Mouse (Mus musculus) forebrain, embryonic 11.5 days (tissue): ENCODE results near the gene Camk2b. TPM values are rescaled to one million over a fixed set of nuclear protein-coding genes. Genes with fewer than 3 reads are reported as not detected.

Source experiments
- ATAC-seq: fragments of 200-750 bp; cut with Nextera tagmentation; replicated peaks from 2 replicates; pipeline ENCODE4 v1.8.0; 2017; ENCODE audit warnings: moderate TSS enrichment; ENCODE audit not compliant: low FRiP score
- DNase-seq: peaks from one replicate; pipeline ENCODE4 v3.0.0-alpha.2; 2017; ENCODE audit warnings: low spot score
- H3K27ac ChIP-seq: fragments of 300-500 bp; sonication (generic); 2 replicates; pipeline ENCODE4 v1.5.1; 2014; ENCODE audit warnings: low read depth, low read length
- H3K27me3 ChIP-seq: fragments of 300-500 bp; sonication (generic); 2 replicates; pipeline ENCODE4 v1.6.1; 2014; ENCODE audit warnings: mild to moderate bottlenecking, low read length, mixed read lengths; ENCODE audit not compliant: control insufficient read depth, insufficient read depth
- H3K36me3 ChIP-seq: fragments of 300-500 bp; sonication (generic); 2 replicates; pipeline ENCODE4 v1.6.1; 2014; ENCODE audit warnings: mild to moderate bottlenecking, low read length, moderate library complexity, mixed read lengths; ENCODE audit not compliant: control insufficient read depth, insufficient read depth
- H3K4me1 ChIP-seq: fragments of 300-500 bp; sonication (generic); replicated peaks from 2 replicates; pipeline ENCODE4 v1.6.1; 2014; ENCODE audit warnings: low read length, mixed read lengths; ENCODE audit not compliant: control insufficient read depth, insufficient read depth
- H3K4me2 ChIP-seq: fragments of 300-500 bp; sonication (generic); 2 replicates; pipeline ENCODE4 v1.6.1; 2014; ENCODE audit warnings: low read depth, mild to moderate bottlenecking, low read length, moderate library complexity, mixed read lengths; ENCODE audit not compliant: severe bottlenecking
- H3K4me3 ChIP-seq: fragments of 300-500 bp; sonication (generic); 2 replicates; pipeline ENCODE4 v1.5.1; 2014; ENCODE audit warnings: low read depth, low read length
- H3K9ac ChIP-seq: fragments of 300-500 bp; sonication (generic); 2 replicates; pipeline ENCODE4 v1.6.1; 2014; ENCODE audit warnings: low read length
- H3K9me3 ChIP-seq: fragments of 300-500 bp; sonication (generic); 2 replicates; pipeline ENCODE4 v1.6.1; 2016; ENCODE audit warnings: low read length, mixed read lengths; ENCODE audit not compliant: control insufficient read depth
- WGBS: fragments of 180-500 bp; shearing (Covaris S2); extraction: QIAGEN DNeasy Blood & Tissue Kit; methylation state at CpG from one replicate; pipeline ENCODE4 v1.1.7; 2014; 5-methylcytosine and 5-hydroxymethylcytosine counted together
- polyA plus RNA-seq: library from polyadenylated mRNA; unstranded; fragments of >200 nt; fragmentation: Nextera tagmentation; extraction: Ambion mirVana; gene quantifications from 2 replicates; pipeline ENCODE4 v1.2.1, GENCODE M21; 2014

Camk2b gene
- polyA plus RNA-seq, 1 experiment from 2014 or later = 1.0 TPM

DNA sequence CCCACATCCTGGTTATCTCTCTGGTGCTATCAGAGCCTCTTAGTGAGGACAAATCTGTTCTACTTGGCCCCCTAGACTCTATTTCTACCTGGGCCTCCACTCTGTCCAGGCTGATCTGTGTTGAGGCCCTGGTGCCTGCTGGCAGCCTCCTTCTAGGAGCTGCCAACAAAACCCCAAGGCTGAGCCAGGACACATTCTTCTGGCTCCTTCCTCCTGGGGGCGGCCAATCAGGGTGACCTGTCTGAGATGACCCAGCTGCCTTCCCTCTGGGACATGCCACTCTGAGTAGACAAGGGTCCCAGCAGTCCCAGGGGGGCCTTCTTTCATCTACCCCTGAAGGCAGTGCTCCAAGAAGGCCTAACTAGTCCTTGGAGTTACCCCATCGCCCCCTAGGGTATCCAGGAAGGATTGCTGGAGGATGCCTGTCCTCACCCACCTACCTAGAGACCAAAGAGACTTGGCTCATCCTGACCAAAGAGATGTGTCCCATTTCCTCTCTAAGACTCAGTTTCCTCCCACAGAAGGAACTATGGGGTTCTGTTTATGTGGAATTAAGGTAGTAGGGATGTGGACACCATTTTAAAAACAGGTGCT, 63.0 kb downstream of the Camk2b start:
- ATAC-seq = no peak
- WGBS = 49% methylated on average over 2 of the region's 2 CpGs
- H3K27ac ChIP-seq = no peak overlapping the region
- no peak overlapping the region for H3K4me2 ChIP-seq
- no peaks in the 10 kb centered on the region for H3K36me3 ChIP-seq
- H3K4me3 ChIP-seq = no peak overlapping the region
- DNase-seq = no peak
- no peaks in the 10 kb centered on the region for H3K9me3 ChIP-seq
- H3K9ac ChIP-seq = no peak overlapping the region
- peaks cover 7% of the 10 kb centered on the region for H3K4me1 ChIP-seq
- H3K27me3 ChIP-seq = peaks cover 4% of the 10 kb centered on the region

DNA sequence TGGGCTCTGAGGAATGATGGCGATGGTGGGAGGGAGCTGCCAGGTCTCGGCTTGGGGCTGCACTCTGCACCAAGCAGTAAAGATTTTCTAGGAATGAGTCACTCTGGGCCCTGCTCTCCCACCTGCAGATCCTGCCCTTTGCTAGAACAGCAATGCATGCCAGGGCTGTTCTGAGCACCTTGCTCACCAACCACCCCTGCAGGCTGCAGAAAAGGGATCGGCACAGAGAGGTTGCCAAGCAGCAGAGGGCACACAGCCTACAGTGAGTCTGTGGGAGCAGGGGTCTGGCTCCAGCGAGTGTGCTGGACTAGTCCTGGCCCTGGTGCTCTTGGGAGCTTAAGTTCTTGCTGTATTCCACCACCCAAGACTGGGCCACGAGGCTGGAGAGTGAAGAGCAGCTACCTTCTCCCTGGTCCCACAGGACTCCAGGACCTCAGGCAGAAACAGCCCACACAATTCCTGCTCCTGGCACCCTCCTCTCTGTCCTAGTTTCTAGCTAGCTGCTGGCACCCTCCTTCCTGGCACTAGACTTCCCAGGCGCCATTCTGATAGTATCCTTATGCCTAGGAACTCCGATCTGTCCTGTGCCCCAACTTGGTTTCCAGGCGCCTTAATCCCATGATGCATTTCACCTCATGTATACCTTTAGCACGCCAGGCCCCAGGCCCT, 64.0 kb downstream of the Camk2b start:
- no peaks in the 10 kb centered on the region for H3K9me3 ChIP-seq
- DNase-seq (no peak), ATAC-seq (no peak)
- no peak overlapping the region for H3K27ac ChIP-seq
- H3K9ac ChIP-seq = no peak overlapping the region
- peaks cover 4% of the 10 kb centered on the region for H3K27me3 ChIP-seq
- H3K4me1 ChIP-seq = peaks cover 7% of the 10 kb centered on the region
- WGBS = 82% methylated on average over 9 of the region's 9 CpGs
- no peak overlapping the region for H3K4me3 ChIP-seq
- H3K4me2 ChIP-seq = no peak overlapping the region
- no peaks in the 10 kb centered on the region for H3K36me3 ChIP-seq

DNA sequence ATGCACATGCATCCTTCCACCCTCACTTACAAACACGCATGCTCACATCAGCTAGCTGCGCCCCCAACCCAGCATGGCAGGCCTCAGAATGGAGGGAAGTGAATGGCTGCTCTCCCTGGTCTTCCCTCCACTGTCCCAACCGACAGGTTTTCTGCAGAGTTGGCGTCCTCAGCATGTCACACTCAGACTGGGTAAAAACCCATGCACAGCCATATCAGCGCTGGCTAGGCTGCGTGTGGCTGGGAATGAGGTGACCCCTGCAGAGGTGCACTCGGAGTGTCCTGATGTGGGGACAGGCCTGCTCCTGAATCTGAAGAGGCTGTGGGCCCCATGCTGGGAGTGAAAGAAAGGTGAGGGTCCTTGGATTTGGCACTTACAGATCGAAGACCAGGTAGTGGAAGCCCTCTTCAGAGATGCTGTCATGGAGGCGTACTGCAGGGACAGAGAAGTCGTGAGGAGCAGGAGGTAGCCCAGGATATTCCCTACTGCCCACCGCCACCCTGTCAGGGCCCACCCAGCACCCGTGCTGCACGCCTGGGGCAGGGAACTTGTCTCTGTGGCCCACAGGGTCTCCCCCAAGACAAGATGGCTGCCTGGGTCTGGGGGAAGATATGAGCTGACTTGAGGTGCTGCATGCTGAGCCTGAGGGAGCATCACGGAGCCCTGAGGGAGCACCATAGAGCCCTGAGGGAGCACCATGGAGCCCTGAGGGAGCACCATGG, 65.0 kb downstream of the Camk2b start:
- no peak for ATAC-seq

DNA sequence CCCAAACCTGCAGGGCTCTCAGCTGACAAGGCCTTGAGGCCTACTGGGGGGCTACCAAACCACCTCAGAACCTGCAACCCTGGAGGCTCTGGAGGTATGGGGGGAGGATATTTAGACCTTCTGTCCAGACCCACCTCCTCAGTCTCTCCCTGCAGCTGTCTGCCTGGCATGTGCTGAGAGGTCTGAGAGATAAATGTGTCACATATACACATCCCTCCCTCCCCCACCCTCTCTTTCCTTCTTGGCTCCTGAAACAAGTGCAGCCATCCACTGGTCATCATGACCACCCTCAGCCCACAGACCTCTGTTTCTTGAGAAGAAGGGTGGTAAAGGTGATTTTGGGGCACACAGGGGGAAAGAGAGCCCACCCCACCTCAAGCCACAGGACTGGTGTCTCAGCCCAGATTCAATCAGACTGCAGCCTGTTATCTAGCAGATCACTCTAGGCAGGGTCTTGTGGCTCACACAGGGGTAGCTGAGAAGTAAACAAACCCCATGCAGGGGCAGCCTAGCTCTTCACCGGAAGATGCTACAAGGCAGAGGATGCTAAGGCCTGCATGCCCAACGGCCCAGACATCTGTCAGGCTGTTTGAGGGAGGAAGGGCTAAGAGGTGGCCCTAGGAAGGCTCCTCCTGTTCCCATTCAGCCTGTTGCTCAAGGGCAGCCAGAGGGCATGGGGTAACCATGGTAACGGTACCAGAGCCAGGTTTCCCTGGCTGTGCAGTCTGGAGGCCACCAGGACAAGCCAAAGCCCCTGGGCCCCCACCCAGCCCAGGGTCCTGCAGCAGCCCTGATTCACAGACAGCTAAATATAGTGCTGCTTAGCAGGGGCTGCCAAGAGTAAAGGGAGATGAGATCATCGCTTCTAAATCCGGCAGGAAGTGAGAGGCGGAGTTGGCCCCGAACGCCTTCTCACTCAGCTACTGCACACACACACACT, 66.1 kb downstream of the Camk2b start:
- Histone ChIP-seq H3K9me3 (no peaks in the 10 kb centered on the region), H3K4me1 (peaks cover 7% of the 10 kb centered on the region), H3K27me3 (peaks cover 2% of the 10 kb centered on the region), H3K4me3 (no peak overlapping the region), H3K9ac (peak overlapping the region; percentile 20; the same call in 1 of the 2 replicates), H3K27ac (peak overlapping the region; percentile 37), H3K4me2 (0 out of 2 replicates have a peak overlapping the region, but pooled peaks have one; percentile 24), H3K36me3 (no peaks in the 10 kb centered on the region)
- ATAC-seq (peak; percentile 84), DNase-seq (peak; percentile 76)
- 15% methylated on average over 8 of the region's 8 CpGs for WGBS

More for the DNA sequence above, 65.0 kb downstream of the Camk2b start:
- Histone ChIP-seq H3K4me1 (peaks cover 7% of the 10 kb centered on the region), H3K27me3 (peaks cover 4% of the 10 kb centered on the region), H3K27ac (no peak overlapping the region), H3K36me3 (no peaks in the 10 kb centered on the region), H3K4me2 (no peak overlapping the region), H3K9me3 (no peaks in the 10 kb centered on the region), H3K4me3 (no peak overlapping the region), H3K9ac (0 out of 2 replicates have a peak overlapping the region, but pooled peaks have one; percentile 12)
- DNase-seq = no peak
- 76% methylated on average over 14 of the region's 14 CpGs for WGBS

DNA sequence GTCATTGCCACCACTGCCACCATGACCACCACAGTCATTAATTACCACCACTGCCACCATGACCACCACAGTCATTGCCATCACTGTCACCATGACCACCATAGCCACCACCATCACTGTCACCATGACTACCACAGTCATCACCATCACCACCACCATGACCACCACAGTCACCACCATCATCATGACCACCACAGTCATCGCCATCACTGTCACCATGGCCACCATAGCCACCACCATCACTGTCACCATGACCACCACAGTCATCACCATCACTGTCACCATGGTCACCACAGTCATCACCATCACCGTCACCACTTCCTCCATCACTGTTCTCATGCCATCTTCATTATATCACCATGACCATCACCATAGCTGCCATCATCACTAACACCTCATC, 67.7 kb downstream of the Camk2b start:
- Histone ChIP-seq H3K4me2 (no peak overlapping the region), H3K4me3 (no peak overlapping the region), H3K4me1 (peaks cover 7% of the 10 kb centered on the region), H3K9me3 (no peaks in the 10 kb centered on the region), H3K9ac (no peak overlapping the region), H3K27me3 (no peaks in the 10 kb centered on the region), H3K27ac (no peak overlapping the region), H3K36me3 (no peaks in the 10 kb centered on the region)
- WGBS = 95% methylated on average over 2 of the region's 2 CpGs
- no peak for DNase-seq
- no peak for ATAC-seq

DNA sequence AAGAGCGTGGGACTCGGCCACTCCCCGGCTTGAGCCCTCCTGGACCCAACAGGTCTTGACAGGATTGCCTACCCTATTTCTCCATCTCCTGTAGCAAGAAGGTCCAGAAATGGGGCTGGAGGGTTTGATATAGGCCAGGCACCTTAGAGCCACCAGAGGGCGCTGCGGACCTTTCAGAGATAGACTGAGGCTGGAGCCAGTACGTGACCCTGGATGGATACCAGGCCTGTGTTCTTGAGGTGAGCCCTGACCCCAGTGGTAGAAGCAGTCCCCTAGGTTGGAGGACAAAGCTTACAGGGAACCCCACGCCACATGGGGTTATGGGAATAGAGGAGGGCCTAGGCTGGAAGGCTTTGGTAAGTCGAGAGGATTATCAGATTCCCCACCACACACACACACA, 70.2 kb downstream of the Camk2b start:
- DNase-seq (peak; percentile 84), ATAC-seq (peak; percentile 70)
- 18% methylated on average over 8 of the region's 8 CpGs for WGBS
- no peaks in the 10 kb centered on the region for H3K27me3 ChIP-seq
- H3K4me2 ChIP-seq = no peak overlapping the region
- H3K9me3 ChIP-seq = no peaks in the 10 kb centered on the region
- no peak overlapping the region for H3K27ac ChIP-seq
- H3K4me3 ChIP-seq = no peak overlapping the region
- H3K36me3 ChIP-seq = no peaks in the 10 kb centered on the region
- peaks cover 7% of the 10 kb centered on the region for H3K4me1 ChIP-seq
- no peak overlapping the region for H3K9ac ChIP-seq

DNA sequence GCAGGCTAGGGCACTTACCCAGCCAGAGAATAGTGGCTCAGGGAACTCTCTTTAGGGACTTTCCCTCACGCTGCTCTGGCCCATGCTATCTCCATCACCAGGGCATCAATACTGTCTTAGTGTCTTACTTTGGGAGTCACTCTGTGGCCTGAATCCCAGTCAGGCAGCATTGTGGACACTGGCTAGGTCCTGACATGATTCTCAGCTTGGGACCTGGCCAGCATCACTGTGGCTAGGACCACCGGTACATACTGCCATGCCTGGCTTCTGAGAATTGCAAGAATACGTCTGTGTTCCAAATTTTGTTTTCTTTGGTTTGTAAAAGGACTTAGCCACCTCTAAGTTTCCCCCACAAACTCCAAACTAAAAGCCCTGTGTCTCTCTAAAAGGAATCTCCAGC, 71.3 kb downstream of the Camk2b start:
- 63% methylated on average over 3 of the region's 3 CpGs for WGBS
- H3K27me3 ChIP-seq = no peaks in the 10 kb centered on the region
- H3K4me3 ChIP-seq = no peak overlapping the region
- H3K36me3 ChIP-seq = no peaks in the 10 kb centered on the region
- no peaks in the 10 kb centered on the region for H3K9me3 ChIP-seq
- peaks cover under 1% of the 10 kb centered on the region for H3K4me1 ChIP-seq
- DNase-seq (no peak), ATAC-seq (no peak)
- H3K9ac ChIP-seq = no peak overlapping the region
- no peak overlapping the region for H3K4me2 ChIP-seq
- no peak overlapping the region for H3K27ac ChIP-seq

DNA sequence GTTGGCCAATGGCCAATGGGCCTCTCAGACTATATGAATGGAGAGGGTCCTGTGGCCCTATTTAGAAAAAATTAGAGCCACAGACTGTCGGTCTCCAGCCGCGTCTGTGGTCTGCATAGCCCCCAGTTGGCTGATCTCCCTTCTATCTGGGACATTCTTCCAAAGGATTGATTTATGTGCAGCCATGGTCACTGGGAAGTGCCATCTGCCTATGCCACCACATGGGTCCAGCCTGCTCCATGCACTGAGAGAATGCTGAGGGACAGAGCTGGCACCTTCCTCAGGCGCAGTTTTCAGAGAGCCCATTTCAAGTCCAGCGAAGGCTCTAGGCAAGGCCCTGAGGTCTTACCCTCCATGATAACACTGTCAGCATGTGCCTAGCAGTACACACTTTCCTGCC, 72.0 kb downstream of the Camk2b start:
- Histone ChIP-seq H3K27ac (no peak overlapping the region), H3K36me3 (no peaks in the 10 kb centered on the region), H3K4me3 (no peak overlapping the region), H3K4me1 (no peaks in the 10 kb centered on the region), H3K27me3 (no peaks in the 10 kb centered on the region), H3K9me3 (no peaks in the 10 kb centered on the region), H3K9ac (no peak overlapping the region), H3K4me2 (no peak overlapping the region)
- DNase-seq (no peak), ATAC-seq (no peak)
- WGBS = 93% methylated on average over 5 of the region's 5 CpGs
